In the genomic region with DNA sequence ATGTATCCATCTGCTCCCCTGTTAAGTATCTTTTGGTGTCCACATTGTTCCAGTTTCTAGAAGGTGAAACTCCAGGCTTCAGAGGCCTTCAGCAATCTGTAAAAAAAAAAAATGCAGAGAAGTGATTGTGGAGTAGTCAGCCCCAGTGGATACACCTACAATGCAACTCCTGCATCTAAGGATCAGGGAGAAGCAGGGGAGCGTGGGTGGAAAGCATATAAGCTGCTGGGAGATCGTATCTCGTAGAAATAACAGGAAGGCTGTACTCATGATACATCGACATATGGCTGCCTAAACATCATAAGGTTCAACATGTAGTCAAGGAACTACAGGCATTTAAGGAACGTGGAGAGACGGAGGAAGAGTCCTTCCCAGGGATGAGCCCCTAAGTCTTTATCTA, we compare ENCODE assay signal across 29 mouse cellular contexts.
DNase-seq lines count a peak whose midpoint lies in the region; ATAC-seq lines count a peak whose summit lies in the region.
"Had no signal": no experiment of that assay in that cellular context is flagged by ENCODE, and none has a peak within 500 bp of the region (broad histone marks: within the 10 kb centered on the region; RNA-seq: fewer than 3 reads in every experiment).

No protein-coding gene starts in this region.

- H3K4me1 ChIP-seq in forebrain, embryonic 12.5 days, result no peaks in the 10 kb centered on the region
- H3K4me1 ChIP-seq: embryonic facial prominence, embryonic 10.5 days; embryonic facial prominence, embryonic 13.5 days; forebrain, embryonic 13.5 days; heart, embryonic 12.5 days; heart, embryonic 15.5 days; hindbrain, embryonic 10.5 days; hindbrain, embryonic 13.5 days had no signal

- H3K4me2 ChIP-seq in forebrain, embryonic 12.5 days, result no peak overlapping the region
- H3K4me2 ChIP-seq: embryonic facial prominence, embryonic 13.5 days; forebrain, embryonic 13.5 days; heart, embryonic 12.5 days; heart, embryonic 15.5 days; hindbrain, embryonic 13.5 days had no signal

- H3K9ac ChIP-seq in forebrain, embryonic 12.5 days, result no peak overlapping the region
- H3K9ac ChIP-seq: embryonic facial prominence, embryonic 13.5 days; forebrain, embryonic 13.5 days; heart, embryonic 12.5 days; heart, embryonic 15.5 days; hindbrain, embryonic 13.5 days had no signal

- no peak for ATAC-seq in forebrain, embryonic 12.5 days (ENCODE audit: low FRiP score)
- ATAC-seq: CD4-positive, CD25-positive, alpha-beta regulatory T cell, adult 4 months; forebrain, embryonic 13.5 days; forebrain, embryonic 16.5 days; hindbrain, embryonic 16.5 days had no signal

- H3K4me3 ChIP-seq in forebrain, embryonic 12.5 days (replicated peaks), result no peak overlapping the region
- H3K4me3 ChIP-seq: embryonic facial prominence, embryonic 10.5 days; embryonic facial prominence, embryonic 13.5 days; erythroblast, embryonic 14.5 days; forebrain, embryonic 13.5 days; gastrocnemius, adult 2 months; heart, embryonic 12.5 days; heart, embryonic 15.5 days; hindbrain, embryonic 10.5 days; hindbrain, embryonic 13.5 days had no signal

- no peaks in the 10 kb centered on the region for H3K27me3 ChIP-seq in forebrain, embryonic 12.5 days
- H3K27me3 ChIP-seq: embryonic facial prominence, embryonic 13.5 days; forebrain, embryonic 13.5 days; heart, embryonic 12.5 days; heart, embryonic 15.5 days; hindbrain, embryonic 13.5 days had no signal

- no peaks in the 10 kb centered on the region for H3K9me3 ChIP-seq in forebrain, embryonic 12.5 days
- H3K9me3 ChIP-seq: embryonic facial prominence, embryonic 10.5 days; embryonic facial prominence, embryonic 13.5 days; forebrain, embryonic 13.5 days; heart, embryonic 15.5 days; hindbrain, embryonic 10.5 days; hindbrain, embryonic 13.5 days had no signal

- peak; percentile 19 for DNase-seq in layer of hippocampus, adult 9-11 months
- DNase-seq in layer of hippocampus, adult 11-12 months (ENCODE audit: low spot score), result no peak
- peak; percentile 22 to 27 for DNase-seq in right cerebral cortex, adult 2 months (ENCODE audit: low spot score in 2 of 2)
- DNase-seq in right cerebral cortex, postnatal 14 days, result no peak
- DNase-seq in telencephalon, adult 2 months (ENCODE audit: low read depth, low spot score), result peak; percentile 35
- DNase-seq: adrenal gland, adult 2 months; adrenal gland, postnatal 14 days; cerebellum, adult 11-12 months; cerebellum, adult 8-10 months; cerebellum, postnatal 10 days; cerebellum, postnatal 36 days; embryo, embryonic 11 days; gastrocnemius, adult 2 months; gastrocnemius, postnatal 14 days; heart, adult 18-20 months; heart, postnatal 10 days; heart, postnatal 36 days had no signal

- no peak overlapping the region for H3K27ac ChIP-seq in forebrain, embryonic 12.5 days
- H3K27ac ChIP-seq: embryonic facial prominence, embryonic 10.5 days; embryonic facial prominence, embryonic 13.5 days; forebrain, embryonic 13.5 days; gastrocnemius, adult 2 months; heart, embryonic 15.5 days; hindbrain, embryonic 10.5 days; hindbrain, embryonic 13.5 days had no signal

- H3K36me3 ChIP-seq in forebrain, embryonic 12.5 days (replicated peaks), result no peaks in the 10 kb centered on the region
- H3K36me3 ChIP-seq: embryonic facial prominence, embryonic 10.5 days; embryonic facial prominence, embryonic 13.5 days; heart, embryonic 12.5 days; heart, embryonic 15.5 days; hindbrain, embryonic 10.5 days; hindbrain, embryonic 13.5 days had no signal

- WGBS in forebrain, embryonic 12.5 days, result 91% methylated on average over 6 of the region's 6 CpGs

Comparison
In these comparisons a context has a peak if more than half of its experiments do, and no peak if none do; other contexts are left out.
1. DNase-seq: peak in layer of hippocampus, adult 9-11 months (single experiment), right cerebral cortex, adult 2 months (2 of 2) and telencephalon, adult 2 months (single experiment); none in layer of hippocampus, adult 11-12 months (single experiment) and right cerebral cortex, postnatal 14 days (single experiment).